Mouse (Mus musculus): Measurements from ENCODE around the gene Tmem107. TPM values are rescaled to one million over a fixed set of nuclear protein-coding genes. Genes with fewer than 3 reads are reported as not detected.
A peak's percentile ranks its signal among the peaks of the same experiment; 100 is the strongest.

Tmem107 gene
- total and polyA plus RNA-seq, 3 experiments, result 17.2 to 70.8 (median 38.2) TPM

DNA sequence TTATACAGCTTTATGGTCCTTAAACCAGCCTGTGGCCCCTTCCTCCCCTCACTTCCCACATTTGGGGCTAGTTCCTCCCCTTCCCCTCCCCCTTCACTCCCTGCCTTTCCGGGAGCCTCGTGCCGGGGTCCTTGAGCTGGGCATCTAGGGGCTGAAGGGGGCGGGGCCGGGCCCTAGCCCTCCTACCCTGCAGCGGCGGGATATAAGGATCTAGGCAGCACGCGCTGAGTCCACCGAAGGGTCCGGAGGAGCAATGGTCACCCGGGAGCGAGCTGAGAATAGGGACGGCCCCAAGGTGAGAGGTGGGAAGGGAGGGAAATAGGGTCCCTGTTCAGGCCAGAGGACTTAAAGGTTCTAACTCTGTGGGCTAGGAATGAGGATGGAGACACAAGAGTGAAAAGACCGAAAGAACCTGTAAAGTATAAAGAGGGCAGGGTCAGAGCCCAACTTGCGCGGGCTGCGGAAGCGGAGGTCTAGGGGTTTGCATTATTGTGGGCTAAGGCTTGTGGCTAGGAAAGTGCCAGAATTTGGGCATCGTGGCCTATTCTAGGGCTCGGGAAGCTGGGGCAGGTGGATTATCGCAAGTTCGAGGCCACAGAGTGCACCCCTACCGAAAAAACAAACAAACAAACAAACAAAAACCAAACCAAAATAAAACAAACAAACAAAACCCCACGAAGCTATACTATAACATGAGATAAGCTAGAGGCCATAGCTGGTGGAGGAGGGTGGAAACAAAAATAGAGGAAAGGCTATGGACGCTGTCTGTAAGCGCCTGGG, 49.8 kb downstream of the Tmem107 start, which contains the start of gene Hes7:
Gene Hes7 (plus strand): TSS at position 184 of the 780 bp plus-strand sequence.
- Histone ChIP-seq H3K9me3 (replicated peaks) (no peaks in the 10 kb centered on the region), H3K4me1 (ENCODE audit: insufficient read depth, low read depth, low read length) (peaks cover 68% of the 10 kb centered on the region), H3K36me3 (replicated peaks) (no peaks in the 10 kb centered on the region), H3K27me3 (ENCODE audit: insufficient read depth, low read length) (peaks cover 15% of the 10 kb centered on the region; the same call in 1 of the 2 replicates), H3K4me3 (ENCODE audit: low read depth, low read length) (peak within 1 kb of the TSS; percentile 79; the same call in 1 of the 2 replicates)
- DNase-seq (ENCODE audit: low spot score) (no peak), ATAC-seq (ENCODE audit: extremely low read depth, insufficient number of reproducible peaks, low FRiP score, poor library complexity, severe bottlenecking) (no peak)
- TF ChIP-seq POLR2AphosphoS5 (IDR thresholded peaks at IDR 0.05; ENCODE audit: insufficient replicate concordance, low read depth, low read length) (no peak), GATA1 (IDR thresholded peaks at IDR 0.05; ENCODE audit: borderline replicate concordance, low read length) (no peak), GATA2 (IDR thresholded peaks at IDR 0.05; ENCODE audit: borderline replicate concordance, low read depth, low read length) (no peak), CTCF (IDR thresholded peaks at IDR 0.05; ENCODE audit: low read depth, low read length) (no peak), TAL1 (conservative IDR thresholded peaks at IDR 0.05; ENCODE audit: low read depth, low read length) (no peak)

DNA sequence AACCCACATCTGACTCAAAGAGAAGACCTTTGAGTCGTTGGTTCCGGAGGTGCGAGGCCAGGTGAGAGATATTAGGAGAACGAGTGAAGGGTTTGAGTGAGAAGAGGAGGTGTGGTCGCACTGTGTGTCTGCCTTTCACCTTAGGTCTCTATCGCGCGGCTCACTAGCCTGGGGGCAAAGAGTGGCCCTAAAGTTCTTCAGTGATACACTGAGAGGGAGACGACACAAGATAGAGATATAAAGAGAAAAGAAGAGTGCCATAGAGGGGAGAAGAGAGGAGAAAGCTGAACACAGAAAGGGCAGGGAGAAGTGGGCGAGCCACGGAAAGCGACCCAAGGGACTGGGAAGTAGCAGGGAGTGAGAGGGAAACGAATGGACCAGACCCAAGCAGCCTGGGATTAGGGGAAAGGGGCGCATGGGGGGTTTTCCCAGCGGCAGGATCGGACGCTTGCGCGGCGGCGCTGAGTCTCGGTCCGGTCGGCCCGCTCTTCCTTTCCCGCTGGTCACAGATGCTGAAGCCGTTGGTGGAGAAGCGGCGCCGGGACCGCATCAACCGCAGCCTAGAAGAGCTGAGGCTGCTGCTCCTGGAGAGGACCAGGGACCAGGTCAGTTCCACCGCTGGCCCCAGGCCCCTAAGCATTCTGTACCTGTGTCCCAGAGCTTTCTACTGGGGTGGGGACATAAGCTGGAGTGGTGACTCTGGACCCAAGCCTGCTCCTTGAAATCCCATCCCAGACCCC, 50.6 kb downstream of the Tmem107 start:
- Histone ChIP-seq H3K4me3 (ENCODE audit: low read depth, low read length) (peak overlapping the region; percentile 79), H3K36me3 (replicated peaks) (no peaks in the 10 kb centered on the region), H3K4me1 (ENCODE audit: insufficient read depth, low read depth, low read length) (peaks cover 75% of the 10 kb centered on the region), H3K27me3 (ENCODE audit: insufficient read depth, low read length) (peaks cover 11% of the 10 kb centered on the region; the same call in 1 of the 2 replicates), H3K9me3 (replicated peaks) (no peaks in the 10 kb centered on the region)
- ATAC-seq (ENCODE audit: extremely low read depth, insufficient number of reproducible peaks, low FRiP score, poor library complexity, severe bottlenecking) (no peak), DNase-seq (ENCODE audit: low spot score) (no peak)
- TF ChIP-seq GATA1 (IDR thresholded peaks at IDR 0.05; ENCODE audit: borderline replicate concordance, low read length), result no peak
- no peak for TF ChIP-seq GATA2 (IDR thresholded peaks at IDR 0.05; ENCODE audit: borderline replicate concordance, low read depth, low read length)
- TF ChIP-seq CTCF (IDR thresholded peaks at IDR 0.05; ENCODE audit: low read depth, low read length), result no peak
- TF ChIP-seq POLR2AphosphoS5 (IDR thresholded peaks at IDR 0.05; ENCODE audit: insufficient replicate concordance, low read depth, low read length), result no peak
- TF ChIP-seq TAL1 (conservative IDR thresholded peaks at IDR 0.05; ENCODE audit: low read depth, low read length), result no peak

DNA sequence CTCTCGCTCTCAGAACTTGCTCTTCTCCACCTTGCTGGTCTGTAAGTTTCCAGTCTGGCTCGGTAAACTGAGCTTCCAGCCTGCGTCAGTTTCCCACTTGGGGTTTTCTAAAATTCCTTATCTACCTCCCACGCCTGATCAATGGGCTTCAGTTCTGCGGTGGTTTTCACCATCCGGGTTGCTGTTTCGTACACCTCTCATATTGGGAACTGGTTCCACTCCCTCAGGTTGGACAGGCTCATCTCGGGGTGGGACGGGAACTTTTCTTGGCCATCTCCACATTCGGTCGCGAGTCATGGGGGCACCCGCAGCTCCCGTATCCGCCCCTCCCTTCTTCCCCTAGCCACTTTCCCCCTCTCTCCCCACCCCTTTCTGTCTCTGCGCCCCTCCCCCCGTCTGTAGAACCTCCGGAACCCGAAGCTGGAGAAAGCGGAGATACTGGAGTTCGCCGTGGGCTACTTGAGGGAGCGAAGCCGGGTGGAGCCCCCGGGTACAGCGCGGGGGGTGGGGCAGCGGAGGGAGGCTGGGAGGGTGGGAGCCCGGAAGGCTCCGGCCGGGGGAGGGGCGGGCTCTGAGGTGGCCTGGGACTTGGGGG, 51.2 kb downstream of the Tmem107 start:
- H3K4me1 ChIP-seq (ENCODE audit: insufficient read depth, low read depth, low read length), result peaks cover 75% of the 10 kb centered on the region
- peaks cover 11% of the 10 kb centered on the region for H3K27me3 ChIP-seq (ENCODE audit: insufficient read depth, low read length)
- DNase-seq (ENCODE audit: low spot score) (no peak), ATAC-seq (ENCODE audit: extremely low read depth, insufficient number of reproducible peaks, low FRiP score, poor library complexity, severe bottlenecking) (no peak)
- peak overlapping the region; percentile 79 for H3K4me3 ChIP-seq (ENCODE audit: low read depth, low read length)
- TF ChIP-seq TAL1 (conservative IDR thresholded peaks at IDR 0.05; ENCODE audit: low read depth, low read length), result no peak
- TF ChIP-seq POLR2AphosphoS5 (IDR thresholded peaks at IDR 0.05; ENCODE audit: insufficient replicate concordance, low read depth, low read length), result no peak
- no peak for TF ChIP-seq GATA2 (IDR thresholded peaks at IDR 0.05; ENCODE audit: borderline replicate concordance, low read depth, low read length)
- TF ChIP-seq CTCF (IDR thresholded peaks at IDR 0.05; ENCODE audit: low read depth, low read length), result no peak
- no peak for TF ChIP-seq GATA1 (IDR thresholded peaks at IDR 0.05; ENCODE audit: borderline replicate concordance, low read length)
- no peaks in the 10 kb centered on the region for H3K36me3 ChIP-seq (replicated peaks)
- H3K9me3 ChIP-seq (replicated peaks), result no peaks in the 10 kb centered on the region

DNA sequence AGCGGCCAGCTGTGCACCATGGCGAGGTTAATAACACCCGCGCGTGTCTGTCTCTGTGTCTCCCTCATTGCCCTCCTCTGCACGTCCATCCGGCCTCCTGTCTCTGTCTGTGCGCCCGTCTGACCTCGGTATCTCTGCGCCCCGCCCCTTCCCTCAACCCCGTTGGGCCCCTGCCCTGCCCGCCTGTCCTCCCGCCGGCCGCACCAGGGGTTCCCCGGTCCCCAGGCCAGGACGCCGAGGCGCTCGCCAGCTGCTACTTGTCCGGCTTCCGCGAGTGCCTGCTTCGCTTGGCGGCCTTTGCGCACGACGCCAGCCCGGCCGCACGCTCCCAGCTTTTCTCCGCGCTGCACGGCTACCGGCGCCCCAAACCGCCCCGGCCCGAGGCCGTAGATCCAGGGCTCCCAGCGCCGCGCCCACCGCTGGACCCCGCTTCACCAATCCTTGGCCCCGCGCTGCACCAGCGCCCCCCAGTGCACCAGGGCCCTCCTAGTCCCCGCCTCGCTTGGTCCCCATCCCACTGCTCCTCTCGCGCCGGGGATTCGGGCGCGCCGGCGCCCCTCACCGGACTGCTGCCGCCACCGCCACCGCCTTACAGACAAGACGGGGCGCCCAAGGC, 51.8 kb downstream of the Tmem107 start, which contains the start of gene 9130213A22Rik:
Gene 9130213A22Rik (minus strand): TSS at position 254 of the 616 bp plus-strand sequence.
- TF ChIP-seq CTCF (IDR thresholded peaks at IDR 0.05; ENCODE audit: low read depth, low read length) (no peak), TAL1 (conservative IDR thresholded peaks at IDR 0.05; ENCODE audit: low read depth, low read length) (no peak), POLR2AphosphoS5 (IDR thresholded peaks at IDR 0.05; ENCODE audit: insufficient replicate concordance, low read depth, low read length) (no peak), GATA1 (IDR thresholded peaks at IDR 0.05; ENCODE audit: borderline replicate concordance, low read length) (no peak), GATA2 (IDR thresholded peaks at IDR 0.05; ENCODE audit: borderline replicate concordance, low read depth, low read length) (no peak)
- Histone ChIP-seq H3K9me3 (replicated peaks) (no peaks in the 10 kb centered on the region), H3K4me3 (ENCODE audit: low read depth, low read length) (peak within 1 kb of the TSS; percentile 79), H3K4me1 (ENCODE audit: insufficient read depth, low read depth, low read length) (peaks cover 74% of the 10 kb centered on the region), H3K36me3 (replicated peaks) (no peaks in the 10 kb centered on the region), H3K27me3 (ENCODE audit: insufficient read depth, low read length) (peaks cover 16% of the 10 kb centered on the region)
- DNase-seq (ENCODE audit: low spot score) (peak; percentile 87), ATAC-seq (ENCODE audit: extremely low read depth, insufficient number of reproducible peaks, low FRiP score, poor library complexity, severe bottlenecking) (0 out of 2 replicates have a peak, but pooled peaks have one; percentile 5)

Other genes starting within 250 kb of the Tmem107 start
- 39.4 and 48.7 TPM in 2 replicates for gene Ndel1, start 198.9 kb upstream of the Tmem107 start, total RNA-seq (2014; fragmentation: Nextera tagmentation)
- 52.3 and 64.3 TPM in 2 replicates for gene Ndel1, start 198.9 kb upstream of the Tmem107 start, total RNA-seq (2017)
- 26.2 and 40.3 TPM in 2 replicates for gene Ndel1, start 198.9 kb upstream of the Tmem107 start, polyA plus RNA-seq (2012)
- gene Rnf222, start 182.3 kb upstream of the Tmem107 start, total RNA-seq (2014; fragmentation: Nextera tagmentation), result not detected in 2 replicates
- 0.06 and 0.11 TPM in 2 replicates for gene Rnf222, start 182.3 kb upstream of the Tmem107 start, total RNA-seq (2017)
- not detected in 2 replicates for gene Rnf222, start 182.3 kb upstream of the Tmem107 start, polyA plus RNA-seq (2012)
- gene Rpl26, start 169.2 kb upstream of the Tmem107 start, total RNA-seq (2014; fragmentation: Nextera tagmentation), result 1,627 and 1,719 TPM in 2 replicates
- gene Rpl26, start 169.2 kb upstream of the Tmem107 start, total RNA-seq (2017), result 4,471 and 4,820 TPM in 2 replicates
- gene Rpl26, start 169.2 kb upstream of the Tmem107 start, polyA plus RNA-seq (2012), result 273 and 318 TPM in 2 replicates
- gene Odf4, start 143.7 kb upstream of the Tmem107 start, total RNA-seq (2014; fragmentation: Nextera tagmentation), result not detected in 2 replicates
- not detected in 2 replicates for gene Odf4, start 143.7 kb upstream of the Tmem107 start, total RNA-seq (2017)
- not detected in 2 replicates for gene Odf4, start 143.7 kb upstream of the Tmem107 start, polyA plus RNA-seq (2012)
- gene Arhgef15, start 113.3 kb upstream of the Tmem107 start, total RNA-seq (2014; fragmentation: Nextera tagmentation), result not detected in 2 replicates
- 0.12 and 0.22 TPM in 2 replicates for gene Arhgef15, start 113.3 kb upstream of the Tmem107 start, total RNA-seq (2017)
- not detected in 2 replicates for gene Arhgef15, start 113.3 kb upstream of the Tmem107 start, polyA plus RNA-seq (2012)
- gene Slc25a35, start 102.7 kb upstream of the Tmem107 start, total RNA-seq (2014; fragmentation: Nextera tagmentation), result 5.2 and 5.8 TPM in 2 replicates
- 0.93 and 1.1 TPM in 2 replicates for gene Slc25a35, start 102.7 kb upstream of the Tmem107 start, total RNA-seq (2017)
- 1.2 and 1.3 TPM in 2 replicates for gene Slc25a35, start 102.7 kb upstream of the Tmem107 start, polyA plus RNA-seq (2012)
- 16.1 and 21.8 TPM in 2 replicates for gene Rangrf, start 95.6 kb upstream of the Tmem107 start, total RNA-seq (2014; fragmentation: Nextera tagmentation)
- 16.2 and 18.4 TPM in 2 replicates for gene Rangrf, start 95.6 kb upstream of the Tmem107 start, total RNA-seq (2017)
- 7.8 and 8.1 TPM in 2 replicates for gene Rangrf, start 95.6 kb upstream of the Tmem107 start, polyA plus RNA-seq (2012)
- gene Pfas, start 62.3 kb upstream of the Tmem107 start, total RNA-seq (2014; fragmentation: Nextera tagmentation), result 83.4 and 107 TPM in 2 replicates
- gene Pfas, start 62.3 kb upstream of the Tmem107 start, total RNA-seq (2017), result 34.4 and 36.2 TPM in 2 replicates
- 41.3 and 62.8 TPM in 2 replicates for gene Pfas, start 62.3 kb upstream of the Tmem107 start, polyA plus RNA-seq (2012)
- gene Ctc1, start 54.9 kb upstream of the Tmem107 start, total RNA-seq (2014; fragmentation: Nextera tagmentation), result 83.8 and 96.5 TPM in 2 replicates
- 15.2 and 19.9 TPM in 2 replicates for gene Ctc1, start 54.9 kb upstream of the Tmem107 start, total RNA-seq (2017)
- 73.4 and 104 TPM in 2 replicates for gene Ctc1, start 54.9 kb upstream of the Tmem107 start, polyA plus RNA-seq (2012)
- gene Aurkb, start 25.2 kb upstream of the Tmem107 start, total RNA-seq (2014; fragmentation: Nextera tagmentation), result 176 and 241 TPM in 2 replicates
- gene Aurkb, start 25.2 kb upstream of the Tmem107 start, total RNA-seq (2017), result 117 and 133 TPM in 2 replicates
- 296 TPM in 2 replicates for gene Aurkb, start 25.2 kb upstream of the Tmem107 start, polyA plus RNA-seq (2012)
- gene Borcs6, start 11.1 kb upstream of the Tmem107 start, total RNA-seq (2014; fragmentation: Nextera tagmentation), result 5.3 and 6.4 TPM in 2 replicates
- gene Borcs6, start 11.1 kb upstream of the Tmem107 start, total RNA-seq (2017), result 6.1 and 8.2 TPM in 2 replicates
- gene Borcs6, start 11.1 kb upstream of the Tmem107 start, polyA plus RNA-seq (2012), result 25.9 and 37.4 TPM in 2 replicates
- gene Vamp2, start 17.7 kb downstream of the Tmem107 start, total RNA-seq (2014; fragmentation: Nextera tagmentation), result 98.4 and 104 TPM in 2 replicates
- gene Vamp2, start 17.7 kb downstream of the Tmem107 start, total RNA-seq (2017), result 4.4 and 5.8 TPM in 2 replicates
- 31.8 and 32.8 TPM in 2 replicates for gene Vamp2, start 17.7 kb downstream of the Tmem107 start, polyA plus RNA-seq (2012)
- 55.2 and 55.5 TPM in 2 replicates for gene Per1, start 24.4 kb downstream of the Tmem107 start, total RNA-seq (2014; fragmentation: Nextera tagmentation)
- gene Per1, start 24.4 kb downstream of the Tmem107 start, total RNA-seq (2017), result 8.9 TPM in 2 replicates
- 40.6 TPM in 2 replicates for gene Per1, start 24.4 kb downstream of the Tmem107 start, polyA plus RNA-seq (2012)
- gene Hes7, start 49.6 kb downstream of the Tmem107 start, total RNA-seq (2014; fragmentation: Nextera tagmentation), result 0.53 TPM in 1 of 2 replicates, not detected in the other
- gene Hes7, start 49.6 kb downstream of the Tmem107 start, total RNA-seq (2017), result 0.22 TPM in 1 of 2 replicates, not detected in the other
- 1.2 and 2.0 TPM in 2 replicates for gene Hes7, start 49.6 kb downstream of the Tmem107 start, polyA plus RNA-seq (2012)
- gene 9130213A22Rik, start 51.8 kb downstream of the Tmem107 start, total RNA-seq (2014; fragmentation: Nextera tagmentation), result 1.4 TPM in 2 replicates
- 0.17 and 0.82 TPM in 2 replicates for gene 9130213A22Rik, start 51.8 kb downstream of the Tmem107 start, total RNA-seq (2017)
- gene 9130213A22Rik, start 51.8 kb downstream of the Tmem107 start, polyA plus RNA-seq (2012), result 0.10 and 0.25 TPM in 2 replicates
- gene Aloxe3, start 55.1 kb downstream of the Tmem107 start, total RNA-seq (2014; fragmentation: Nextera tagmentation), result 1.3 TPM in 1 of 2 replicates, not detected in the other
- 0.16 TPM in 1 of 2 replicates, not detected in the other for gene Aloxe3, start 55.1 kb downstream of the Tmem107 start, total RNA-seq (2017)
- 0.01 TPM in 1 of 2 replicates, not detected in the other for gene Aloxe3, start 55.1 kb downstream of the Tmem107 start, polyA plus RNA-seq (2012)
- gene Alox12b, start 86.2 kb downstream of the Tmem107 start, total RNA-seq (2014; fragmentation: Nextera tagmentation), result not detected in 2 replicates
- not detected in 2 replicates for gene Alox12b, start 86.2 kb downstream of the Tmem107 start, total RNA-seq (2017)
- not detected in 2 replicates for gene Alox12b, start 86.2 kb downstream of the Tmem107 start, polyA plus RNA-seq (2012)
- not detected in 2 replicates for gene Alox8, start 127.0 kb downstream of the Tmem107 start, total RNA-seq (2014; fragmentation: Nextera tagmentation)
- 0.06 and 0.49 TPM in 2 replicates for gene Alox8, start 127.0 kb downstream of the Tmem107 start, total RNA-seq (2017)
- gene Alox8, start 127.0 kb downstream of the Tmem107 start, polyA plus RNA-seq (2012), result not detected in 2 replicates
- not detected in 2 replicates for gene Gucy2e, start 166.2 kb downstream of the Tmem107 start, total RNA-seq (2014; fragmentation: Nextera tagmentation)
- gene Gucy2e, start 166.2 kb downstream of the Tmem107 start, total RNA-seq (2017), result 0.05 and 0.06 TPM in 2 replicates
- not detected in 2 replicates for gene Gucy2e, start 166.2 kb downstream of the Tmem107 start, polyA plus RNA-seq (2012)